Mouse (Mus musculus) brown adipose tissue, adult 24 weeks (tissue): ENCODE measurements around the gene Nle1. TPM values are rescaled to one million over a fixed set of nuclear protein-coding genes. Genes with fewer than 3 reads are reported as not detected.
"Not testable (repeated sequence)": the region's sequence is repeated elsewhere in the genome, so short reads cannot be mapped to it uniquely, and the experiment has no call there.

Experiments
- H3K27ac ChIP-seq: fragments of 200-500 bp; replicated peaks from 2 replicates; pipeline ENCODE4 v1.5.1; 2012; ENCODE audit warnings: low read depth, mild to moderate bottlenecking, low read length
- H3K4me1 ChIP-seq: fragments of 200-500 bp; 2 replicates; pipeline ENCODE4 v1.6.1; 2012; ENCODE audit warnings: low read length, mixed read lengths; ENCODE audit not compliant: control insufficient read depth, insufficient read depth, insufficient read length
- H3K4me3 ChIP-seq: fragments of 200-500 bp; 2 replicates; pipeline ENCODE4 v1.5.1; 2012; ENCODE audit warnings: low read depth, mild to moderate bottlenecking, low read length, moderate library complexity; ENCODE audit not compliant: insufficient read depth
- polyA plus RNA-seq: library from polyadenylated mRNA; stranded (reverse); fragments of >200 nt; gene quantifications from 2 replicates; pipeline ENCODE4 v1.2.4, GENCODE M21; 2012; ENCODE audit not compliant: missing spikeins, insufficient read depth, insufficient read length

Gene Nle1
- polyA plus RNA-seq: 3.8 and 6.7 TPM in 2 replicates

DNA sequence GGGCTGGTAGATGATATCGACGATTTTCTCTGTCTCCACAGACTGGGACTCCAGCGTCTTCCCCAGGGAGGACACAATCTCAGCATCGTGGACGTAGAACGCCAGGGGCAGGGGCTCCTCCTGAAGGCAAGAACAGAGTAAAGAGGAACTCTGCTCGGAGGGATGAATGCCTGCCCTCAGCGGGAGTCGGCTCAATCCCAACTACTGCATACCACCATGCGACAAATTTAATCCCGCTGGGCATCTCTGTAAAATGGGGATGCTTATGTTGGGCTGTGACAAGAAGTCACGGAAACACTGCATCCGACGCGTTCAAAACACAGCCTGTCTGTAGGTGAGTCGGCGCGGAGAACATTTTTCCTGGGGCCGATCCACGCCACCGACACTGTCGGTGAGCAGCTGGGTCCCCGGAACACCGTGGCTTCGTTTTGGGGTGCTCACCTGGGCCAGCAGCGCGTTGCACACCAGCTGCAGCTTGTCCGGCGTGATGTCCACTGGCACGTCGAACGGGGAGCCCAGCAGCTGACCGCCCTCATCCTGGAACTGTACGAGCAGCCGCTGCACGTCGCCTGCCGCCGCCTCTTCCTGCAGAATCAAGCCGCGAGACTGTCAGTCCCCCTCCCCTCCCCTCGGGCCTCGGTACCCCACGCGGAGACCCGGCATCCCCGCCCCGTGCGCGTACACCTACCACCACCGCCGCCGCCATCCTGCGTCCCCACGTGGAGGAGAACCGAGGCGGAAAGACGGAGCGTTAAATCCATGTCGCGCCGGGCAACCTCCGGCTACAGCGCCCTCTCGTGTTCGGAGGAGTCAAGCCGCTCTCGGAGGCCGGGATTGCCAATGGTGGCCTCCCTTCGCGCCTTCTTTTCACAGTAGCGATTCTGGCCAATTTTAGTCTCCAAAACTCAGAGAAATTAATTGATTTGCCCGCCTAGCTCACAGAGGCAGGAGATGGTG lies at the start of gene Nle1:
Gene Nle1, minus strand, starts transcription at position 761 of the 957 bp plus-strand sequence.
- H3K27ac ChIP-seq: no peak within 1 kb of the TSS

GRCm38 (mm10) chr11:82956925-82957324 lies 48.7 kb upstream of the Nle1 start:
- peaks cover 6% of the 10 kb centered on the region for H3K4me1 ChIP-seq
- peak overlapping the region; percentile 37; the same call in 1 of the 2 replicates for H3K4me3 ChIP-seq

More for the DNA sequence above, at the start of gene Nle1:
- H3K4me1 ChIP-seq: peaks cover 5% of the 10 kb centered on the region; the same call in 1 of the 2 replicates
- H3K4me3 ChIP-seq: peak within 1 kb of the TSS; percentile 74

DNA sequence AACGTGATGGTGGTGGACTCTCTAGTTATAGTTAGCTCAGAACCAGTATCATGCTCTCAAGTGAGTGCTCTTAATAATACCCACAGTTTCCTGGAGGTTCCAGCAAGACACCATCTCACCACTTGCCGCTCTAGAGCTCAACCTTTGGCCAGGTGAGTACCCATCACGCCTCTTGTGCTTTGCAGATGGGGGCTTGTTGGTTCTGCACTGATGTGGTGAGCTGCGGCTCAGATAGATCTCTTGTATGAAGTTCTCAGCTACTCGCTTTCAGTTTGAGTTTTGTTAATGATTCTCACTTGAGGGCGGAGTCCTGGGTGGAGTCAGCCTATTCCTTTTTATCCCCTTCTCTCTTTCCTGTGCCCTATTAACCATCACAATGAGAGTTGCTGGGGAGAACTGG lies 46.4 kb upstream of the Nle1 start:
- peaks cover 6% of the 10 kb centered on the region for H3K4me1 ChIP-seq
- H3K27ac ChIP-seq: peak overlapping the region; percentile 5; the same call in 1 of the 2 replicates
- H3K4me3 ChIP-seq: peak overlapping the region; percentile 95

More at GRCm38 (mm10) chr11:82956925-82957324, 48.7 kb upstream of the Nle1 start:
- H3K27ac ChIP-seq: no peak overlapping the region

- Histone ChIP-seq H3K4me1 (peaks cover 9% of the 10 kb centered on the region), H3K27ac (peak overlapping the region; percentile 100), H3K4me3 (peak overlapping the region; percentile 95)
These were observed 44.7 kb upstream of the Nle1 start for GRCm38 (mm10) chr11:82952612-82953542.

- H3K4me3 ChIP-seq: peak overlapping the region; percentile 95
- H3K4me1 ChIP-seq: peaks cover 13% of the 10 kb centered on the region
- H3K27ac ChIP-seq: peak overlapping the region; percentile 100
These were observed 43.8 kb upstream of the Nle1 start for GRCm38 (mm10) chr11:82951865-82952611.

DNA sequence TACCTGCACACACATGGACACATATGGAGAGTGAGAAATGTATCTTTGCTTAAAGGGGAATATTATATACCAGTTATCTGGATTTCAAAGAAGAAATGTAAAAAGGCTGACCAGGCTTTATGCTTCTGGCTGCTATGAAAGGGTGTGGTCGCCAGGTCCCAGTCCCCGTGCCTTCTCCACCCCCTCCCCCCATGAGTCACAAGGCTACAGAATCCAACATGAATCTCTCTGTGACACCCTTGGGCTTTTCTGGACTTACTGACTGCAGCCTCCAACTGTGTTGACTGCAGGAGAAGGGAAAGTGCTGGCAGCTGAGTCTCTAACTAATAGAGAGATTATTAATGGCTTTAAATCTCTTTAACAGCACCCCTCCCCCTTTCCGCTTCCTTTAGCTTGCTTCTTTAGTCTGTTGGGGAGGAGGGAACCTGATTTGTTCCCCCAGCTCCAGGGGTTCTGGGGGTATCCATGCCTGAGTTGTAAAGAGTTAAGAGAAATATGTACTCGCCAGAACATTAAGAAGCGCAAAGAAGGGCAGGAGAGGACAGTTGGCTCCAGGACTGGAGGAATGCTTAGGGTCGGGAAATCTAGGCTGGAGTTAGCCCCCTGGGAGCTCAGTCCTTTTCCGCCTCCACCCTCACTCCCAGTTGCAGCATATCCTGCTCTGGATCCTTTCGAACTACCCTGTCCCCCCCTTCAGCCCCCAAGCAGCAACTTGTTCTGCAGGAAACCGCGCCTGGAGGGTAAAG lies 42.7 kb upstream of the Nle1 start, which contains the start of gene Slfn5:
Gene Slfn5, plus strand, starts transcription at position 614 of the 746 bp plus-strand sequence.
- H3K4me1 ChIP-seq: peaks cover 13% of the 10 kb centered on the region
- H3K4me3 ChIP-seq: peak within 1 kb of the TSS; percentile 95
- H3K27ac ChIP-seq: peak within 1 kb of the TSS; percentile 100

DNA sequence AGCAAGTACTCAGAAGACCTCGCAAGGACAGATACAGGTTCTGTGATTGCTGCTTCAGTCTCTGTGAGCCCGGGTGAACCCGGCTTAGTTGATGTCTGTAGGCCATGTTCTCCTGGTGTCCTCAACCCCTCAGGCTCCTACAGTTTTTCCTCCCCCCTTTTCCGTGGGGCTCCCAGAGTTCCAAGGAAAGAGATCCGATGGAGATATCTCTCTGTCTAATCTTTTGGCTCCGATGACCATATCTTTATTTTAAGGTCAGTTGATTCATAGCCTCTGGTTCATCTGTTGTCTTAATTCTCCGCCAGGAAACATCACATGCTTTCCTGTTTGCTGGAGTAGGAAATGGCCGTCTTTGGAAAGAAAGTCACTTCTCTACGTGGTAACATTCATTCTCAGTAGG lies 40.8 kb upstream of the Nle1 start:
- Histone ChIP-seq H3K4me1 (peaks cover 10% of the 10 kb centered on the region; the same call in 1 of the 2 replicates), H3K4me3 (peak overlapping the region; percentile 66), H3K27ac (peak overlapping the region; percentile 100)

DNA sequence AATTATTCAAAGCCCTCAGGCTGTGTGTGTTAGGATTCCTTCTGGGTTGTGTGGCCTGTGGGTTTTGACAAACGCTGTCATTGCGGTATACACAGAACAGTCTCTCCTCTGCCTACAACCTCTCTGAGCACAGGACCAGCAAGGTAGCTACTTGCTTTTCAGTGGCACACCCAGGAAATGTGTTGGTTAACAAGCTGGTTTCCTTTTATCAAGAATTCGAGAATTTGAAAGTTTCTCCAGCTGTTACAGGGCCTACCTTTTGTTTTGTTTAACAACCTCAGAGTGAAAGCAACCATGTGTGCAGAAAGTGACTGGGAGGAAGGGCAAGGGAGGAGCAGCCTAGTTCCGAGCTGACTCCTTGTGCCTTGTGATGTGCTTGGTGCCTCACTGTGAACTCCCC lies 39.2 kb upstream of the Nle1 start:
- H3K4me3 ChIP-seq: peak overlapping the region; percentile 6; the same call in 1 of the 2 replicates
- peaks cover 10% of the 10 kb centered on the region; the same call in 1 of the 2 replicates for H3K4me1 ChIP-seq
- peak overlapping the region; percentile 99 for H3K27ac ChIP-seq

DNA sequence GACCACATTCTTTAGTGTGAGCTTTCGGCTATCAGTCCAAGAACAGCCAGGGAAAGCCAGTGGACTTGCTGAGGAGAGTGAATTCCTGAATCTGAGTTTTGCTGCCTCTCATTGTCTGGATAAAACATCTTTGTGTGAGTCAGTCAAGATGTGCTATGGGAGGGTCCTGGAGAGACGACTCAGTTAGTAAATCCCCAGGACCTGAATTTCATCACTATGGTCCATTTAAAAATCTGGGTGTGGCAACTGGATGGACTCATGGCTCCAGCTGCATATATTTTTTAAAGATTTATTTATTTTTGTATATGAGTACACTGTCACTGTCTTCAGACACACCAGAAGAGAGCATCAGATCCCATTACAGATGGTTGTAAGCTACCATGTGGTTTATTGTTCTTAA lies 37.4 kb upstream of the Nle1 start:
- H3K4me1 ChIP-seq: peaks cover 10% of the 10 kb centered on the region; the same call in 1 of the 2 replicates
- H3K4me3 ChIP-seq: no peak overlapping the region
- no peak overlapping the region for H3K27ac ChIP-seq

DNA sequence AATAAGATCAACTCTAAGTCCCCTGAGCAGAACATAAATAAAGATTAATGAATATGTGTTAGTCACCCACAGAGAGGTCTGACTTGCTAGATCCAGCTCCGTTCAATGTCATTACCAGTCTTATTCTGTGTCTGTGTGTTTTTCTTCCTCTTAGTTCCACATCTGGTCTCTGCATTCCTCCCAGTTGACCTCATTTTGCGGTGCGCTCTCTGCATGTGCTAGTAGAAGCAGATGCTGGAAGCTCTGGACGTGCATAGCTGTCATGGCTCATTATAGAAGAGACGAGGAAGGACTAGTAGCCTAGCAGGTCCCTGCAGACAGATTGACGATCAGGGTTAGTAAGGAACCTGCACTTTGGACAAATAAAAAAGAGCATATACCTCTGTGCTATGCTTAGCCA lies 35.1 kb upstream of the Nle1 start:
- Histone ChIP-seq H3K27ac (no peak overlapping the region), H3K4me1 (peaks cover 5% of the 10 kb centered on the region; the same call in 1 of the 2 replicates), H3K4me3 (no peak overlapping the region)

DNA sequence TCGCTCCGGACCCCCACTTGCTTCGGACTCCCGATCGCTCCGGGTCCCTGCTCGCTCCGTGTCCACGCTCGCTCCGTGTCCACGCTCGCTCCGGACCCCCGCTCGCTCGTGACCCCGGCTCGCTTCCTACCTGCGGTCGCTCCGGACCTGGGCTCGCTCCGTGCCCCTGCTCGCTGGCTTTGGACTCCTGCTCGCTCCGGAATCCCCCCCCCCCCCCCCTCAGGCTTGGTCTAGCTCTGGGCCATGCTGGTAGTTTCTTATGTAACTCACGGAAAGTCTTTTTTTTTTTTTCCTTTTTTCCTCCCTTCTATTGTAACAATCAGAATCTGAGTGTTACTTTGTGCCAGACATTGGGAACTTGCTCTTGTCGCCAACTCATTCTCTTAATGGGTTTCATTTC lies 25.0 kb upstream of the Nle1 start:
- Histone ChIP-seq H3K4me3 (peak overlapping the region; percentile 88), H3K27ac (peak overlapping the region; percentile 92), H3K4me1 (peaks cover 6% of the 10 kb centered on the region)

DNA sequence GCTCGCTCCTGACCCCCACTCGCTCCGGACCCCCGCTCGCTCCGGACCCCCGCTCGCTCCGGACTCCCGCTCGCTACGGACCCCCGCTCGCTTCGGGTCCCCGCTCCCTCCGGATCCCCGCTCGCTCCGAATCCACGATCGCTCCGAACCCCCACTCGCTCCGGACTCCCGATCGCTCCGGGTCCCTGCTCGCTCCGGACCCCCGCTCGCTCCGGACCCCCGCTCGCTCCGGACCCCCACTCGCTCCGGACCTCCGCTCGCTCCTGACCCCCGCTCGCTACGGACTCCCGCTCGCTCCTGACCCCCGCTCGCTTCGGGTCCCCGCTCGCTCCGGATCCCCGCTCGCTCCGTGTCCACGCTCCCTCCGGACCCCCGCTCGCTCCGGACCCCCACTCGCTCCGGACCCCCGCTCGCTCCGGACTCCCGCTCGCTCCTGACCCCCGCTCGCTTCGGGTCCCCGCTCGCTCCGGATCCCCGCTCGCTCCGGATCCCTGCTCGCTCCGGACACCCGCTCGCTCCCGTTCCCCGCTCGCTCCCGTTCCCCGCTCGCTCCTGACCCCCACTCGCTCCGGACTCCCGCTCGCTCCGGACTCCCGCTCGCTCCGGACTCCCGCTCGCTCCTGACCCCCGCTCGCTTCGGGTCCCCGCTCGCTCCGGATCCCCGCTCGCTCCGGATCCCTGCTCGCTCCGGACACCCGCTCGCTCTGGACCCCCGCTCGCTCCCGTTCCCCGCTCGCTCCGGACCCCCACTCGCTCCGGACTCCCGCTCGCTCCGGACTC lies 23.6 kb upstream of the Nle1 start:
- Histone ChIP-seq H3K4me3 (peak overlapping the region; percentile 88), H3K27ac (peak overlapping the region; percentile 76)
- not testable (repeated sequence) for H3K4me1 ChIP-seq

DNA sequence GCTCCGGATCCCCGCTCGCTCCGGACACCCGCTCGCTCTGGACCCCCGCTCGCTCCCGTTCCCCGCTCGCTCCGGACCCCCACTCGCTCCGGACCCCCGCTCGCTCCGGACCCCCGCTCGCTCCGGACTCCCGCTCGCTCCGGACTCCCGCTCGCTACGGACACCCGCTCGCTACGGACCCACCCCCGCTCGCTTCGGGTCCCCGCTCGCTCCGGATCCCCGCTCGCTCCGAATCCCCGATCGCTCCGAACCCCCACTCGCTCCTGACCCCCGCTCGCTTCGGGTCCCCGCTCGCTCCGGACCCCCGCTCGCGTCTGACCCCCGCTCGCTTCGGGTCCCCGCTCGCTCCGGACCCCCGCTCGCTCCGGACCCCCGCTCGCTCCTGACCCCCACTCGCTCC lies 22.9 kb upstream of the Nle1 start:
- Histone ChIP-seq H3K4me3 (peak overlapping the region; percentile 88), H3K27ac (peak overlapping the region; percentile 63)
- H3K4me1 ChIP-seq: not testable (repeated sequence)
